In the genomic region with DNA sequence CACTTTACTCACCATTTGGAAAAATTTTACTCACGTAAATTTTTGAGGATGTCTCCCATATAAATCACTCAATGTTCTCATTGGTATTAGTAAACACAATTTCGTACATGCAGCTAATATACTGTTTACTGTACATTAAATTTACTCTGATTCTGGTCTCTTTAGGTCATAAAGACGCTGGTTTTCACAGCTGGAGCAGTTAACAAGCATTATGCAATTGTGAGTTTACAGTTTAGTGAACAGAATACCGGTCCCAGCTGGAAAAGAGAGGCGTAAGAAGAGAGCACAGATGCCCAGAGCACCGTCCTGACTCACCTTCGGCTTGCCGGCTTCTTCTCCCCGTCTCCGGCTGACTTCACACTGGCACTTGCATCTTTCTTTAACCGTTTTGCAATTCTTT, we compare ENCODE assay signal across 8 mouse cellular contexts. TPM values are rescaled to one million over a fixed set of nuclear protein-coding genes. Genes with fewer than 3 reads are reported as not detected.
DNase-seq lines count a peak whose midpoint lies in the region; ATAC-seq lines count a peak whose summit lies in the region.

A gene (plus strand): TSS at position 301 of the 400 bp plus-strand sequence.

- no peak for DNase-seq in layer of hippocampus, adult 8-10 months (ENCODE audit: low spot score in 2 of 2)
- no peak for DNase-seq in layer of hippocampus, adult 11-12 months (ENCODE audit: low spot score)
- DNase-seq in left cerebral cortex, postnatal 14 days (ENCODE audit: low spot score in 2 of 2): no peak
- DNase-seq in spleen, postnatal 14 days (ENCODE audit: low spot score in 2 of 2): no peak
- no peak for DNase-seq in right cerebral cortex, adult 18-20 months

- 89% methylated on average over 11 of the region's 11 CpGs for WGBS in heart, embryonic 14.5 days
- WGBS in stomach, embryonic 14.5 days: 88% methylated on average over 11 of the region's 11 CpGs

- no peak within 1 kb of the TSS for H3K4me3 ChIP-seq in heart, embryonic 14.5 days (ENCODE audit: control insufficient read depth in 1 of 2, insufficient read depth in 1 of 2, low read depth in 1 of 2, low read length in 2 of 2)
- no peak within 1 kb of the TSS for H3K4me3 ChIP-seq in stomach, embryonic 14.5 days (ENCODE audit: low read depth, low read length)

- H3K9me3 ChIP-seq in heart, embryonic 14.5 days (ENCODE audit: control insufficient read depth, low read length): no peaks in the 10 kb centered on the region
- H3K9me3 ChIP-seq in stomach, embryonic 14.5 days (ENCODE audit: control insufficient read depth, low read depth, low read length): no peaks in the 10 kb centered on the region

- no peak within 1 kb of the TSS for H3K9ac ChIP-seq in heart, embryonic 14.5 days (ENCODE audit: low read length)
- H3K9ac ChIP-seq in stomach, embryonic 14.5 days (replicated peaks; ENCODE audit: low read depth, low read length): no peak within 1 kb of the TSS

- peaks cover 39% of the 10 kb centered on the region for H3K36me3 ChIP-seq in heart, embryonic 14.5 days (ENCODE audit: control insufficient read depth, insufficient read depth, low read length)
- no peaks in the 10 kb centered on the region; the same call in 1 of the 2 replicates for H3K36me3 ChIP-seq in stomach, embryonic 14.5 days (ENCODE audit: control insufficient read depth, insufficient read depth, low read length)

- no peak within 1 kb of the TSS for H3K27ac ChIP-seq in heart, embryonic 14.5 days (replicated peaks in 1 of 2; ENCODE audit: control insufficient read depth in 1 of 2, insufficient read depth in 1 of 2, low read depth in 2 of 2, low read length in 2 of 2)
- H3K27ac ChIP-seq in stomach, embryonic 14.5 days (ENCODE audit: low read length): no peak within 1 kb of the TSS

- H3K27me3 ChIP-seq in heart, embryonic 14.5 days (ENCODE audit: control insufficient read depth, insufficient read depth, low read length): no peaks in the 10 kb centered on the region
- H3K27me3 ChIP-seq in stomach, embryonic 14.5 days (ENCODE audit: control insufficient read depth, insufficient read depth, low read length): no peaks in the 10 kb centered on the region

- no peak for ATAC-seq in common myeloid progenitor, adult 5-6 weeks (replicated peaks; ENCODE audit: low read depth, poor library complexity, severe bottlenecking)
- no peak for ATAC-seq in heart, embryonic 14.5 days (ENCODE audit: insufficient number of reproducible peaks, insufficient read depth, low FRiP score, low read depth)
- ATAC-seq in stomach, embryonic 14.5 days (ENCODE audit: insufficient number of reproducible peaks, insufficient read depth, low FRiP score, low read depth): no peak

- no peaks in the 10 kb centered on the region for H3K4me1 ChIP-seq in heart, embryonic 14.5 days (ENCODE audit: control insufficient read depth in 2 of 2, insufficient read depth in 2 of 2, low read length in 2 of 2)
- no peaks in the 10 kb centered on the region for H3K4me1 ChIP-seq in stomach, embryonic 14.5 days (ENCODE audit: control insufficient read depth, insufficient read depth, low read length)

- H3K4me2 ChIP-seq in heart, embryonic 14.5 days (ENCODE audit: low read length): no peak within 1 kb of the TSS
- no peak within 1 kb of the TSS for H3K4me2 ChIP-seq in stomach, embryonic 14.5 days (replicated peaks; ENCODE audit: low read depth, low read length)

- intact Hi-C loops in left cerebral cortex, postnatal 14 days (cut with DNase I): no loop called here

RNA-seq across cellular contexts. Expression of the gene that starts here (rescaled TPM):
- total RNA-seq in layer of hippocampus, adult 8-10 months (2022): 10 to 100 TPM; 17.8 to 22.8 (median 20.1) TPM
- 39.2 and 62.4 TPM in 2 replicates for total RNA-seq in common myeloid progenitor, adult 5-6 weeks (2017)
- polyA plus RNA-seq in heart, embryonic 14.5 days (2014; fragmentation: Nextera tagmentation; extraction: Ambion mirVana): 18.5 and 18.9 TPM in 2 replicates
- total RNA-seq in left cerebral cortex, postnatal 14 days (2021): 10 to 100 TPM; 13.8 to 14.0 TPM
- 23.6 and 25.9 TPM in 2 replicates for polyA plus RNA-seq in stomach, embryonic 14.5 days (2014; fragmentation: Nextera tagmentation; extraction: Ambion mirVana)
